In genomic region chr2:11623173-11623572, GRCm38 (mm10) we compare ENCODE assay signal across 38 mouse cellular contexts. TPM values are rescaled to one million over a fixed set of nuclear protein-coding genes. Genes with fewer than 3 reads are reported as not detected.
"Had no signal": no experiment of that assay in that cellular context is flagged by ENCODE, and none has a peak within 500 bp of the region (broad histone marks: within the 10 kb centered on the region; RNA-seq: fewer than 3 reads in every experiment).

No protein-coding gene starts in this region.

- DNase-seq: gastrocnemius, adult 2 months; gastrocnemius, postnatal 10 days; gastrocnemius, postnatal 25 days; heart, adult 18-20 months; heart, postnatal 10 days; heart, postnatal 4 days; kidney, adult 18-20 months; kidney, adult 8-10 months; kidney, postnatal 10 days; kidney, postnatal 25 days; kidney, postnatal 4 days; liver had no signal

- H3K27me3 ChIP-seq: heart, embryonic 13.5 days; heart, embryonic 15.5 days; hindbrain, embryonic 12.5 days; intestine, embryonic 15.5 days; limb, embryonic 12.5 days had no signal

- H3K4me2 ChIP-seq: heart, embryonic 11.5 days; heart, embryonic 13.5 days; heart, embryonic 15.5 days; hindbrain, embryonic 12.5 days; hindbrain, embryonic 14.5 days; intestine, embryonic 15.5 days; limb, embryonic 12.5 days; liver, embryonic 11.5 days had no signal

- H3K27ac ChIP-seq: gastrocnemius, adult 2 months; heart, embryonic 13.5 days; heart, embryonic 15.5 days; hindbrain, embryonic 10.5 days; hindbrain, embryonic 12.5 days; hindbrain, embryonic 14.5 days; intestine, embryonic 15.5 days; layer of hippocampus, adult 2 months; left cerebral cortex, adult 2 months; limb, embryonic 10.5 days; limb, embryonic 12.5 days had no signal

- H3K9me3 ChIP-seq: heart, embryonic 13.5 days; heart, embryonic 15.5 days; hindbrain, embryonic 10.5 days; hindbrain, embryonic 12.5 days; intestine, embryonic 15.5 days; limb, embryonic 10.5 days; limb, embryonic 12.5 days had no signal

- H3K4me1 ChIP-seq: heart, embryonic 13.5 days; heart, embryonic 15.5 days; hindbrain, embryonic 10.5 days; hindbrain, embryonic 12.5 days; intestine, embryonic 15.5 days; limb, embryonic 10.5 days; limb, embryonic 12.5 days had no signal

- H3K4me3 ChIP-seq: gastrocnemius, adult 2 months; heart, embryonic 13.5 days; heart, embryonic 15.5 days; hindbrain, embryonic 10.5 days; hindbrain, embryonic 12.5 days; intestine, embryonic 15.5 days; layer of hippocampus, adult 2 months; left cerebral cortex, adult 2 months; limb, embryonic 10.5 days; limb, embryonic 12.5 days had no signal

- H3K9ac ChIP-seq: heart, embryonic 13.5 days; heart, embryonic 15.5 days; hindbrain, embryonic 12.5 days; hindbrain, embryonic 14.5 days; intestine, embryonic 15.5 days; limb, embryonic 12.5 days had no signal

- H3K36me3 ChIP-seq: heart, embryonic 13.5 days; heart, embryonic 15.5 days; hindbrain, embryonic 10.5 days; hindbrain, embryonic 12.5 days; intestine, embryonic 15.5 days; limb, embryonic 10.5 days; limb, embryonic 12.5 days had no signal

- ATAC-seq: hindbrain, embryonic 16.5 days; inflammation-experienced regulatory T-cells, adult 6 months; intestine, embryonic 15.5 days; intestine, postnatal 0 days had no signal

RNA-seq across cellular contexts. Expression of gene Gm17490, which starts 2.9 kb away (rescaled TPM):
- total RNA-seq: gastrocnemius, adult 2 months; gastrocnemius, postnatal 10 days; gastrocnemius, postnatal 25 days; gastrocnemius, postnatal 4 days; granulocyte monocyte progenitor cell, adult 5-6 weeks; heart, adult 18-20 months; heart, postnatal 10 days; heart, postnatal 25 days; heart, postnatal 4 days; layer of hippocampus, adult 2 months; layer of hippocampus, postnatal 10 days; layer of hippocampus, postnatal 25 days; left cerebral cortex, adult 2 months; left cerebral cortex, postnatal 14 days; left cerebral cortex, postnatal 36 days had no signal
- polyA plus RNA-seq: frontal cortex, adult 2 months; heart, embryonic 11.5 days; heart, embryonic 13.5 days; heart, embryonic 15.5 days; hindbrain, embryonic 10.5 days; hindbrain, embryonic 12.5 days; hindbrain, embryonic 14.5 days; hindbrain, embryonic 16.5 days; inflammation-experienced regulatory T-cells, adult 6 months; intestine, embryonic 15.5 days; intestine, postnatal 0 days; kidney, embryonic 14.5 days; kidney, embryonic 16.5 days; limb, embryonic 10.5 days; limb, embryonic 12.5 days; limb, embryonic 14.5 days; liver, embryonic 11.5 days had no signal

RNA-seq across cellular contexts. Expression of gene Il2ra, which starts 19.4 kb away (rescaled TPM):
- total RNA-seq: granulocyte monocyte progenitor cell, adult 5-6 weeks; heart, postnatal 4 days; layer of hippocampus, postnatal 10 days had no signal
- polyA plus RNA-seq: heart, embryonic 11.5 days; hindbrain, embryonic 10.5 days; hindbrain, embryonic 12.5 days; hindbrain, embryonic 14.5 days; kidney, embryonic 14.5 days; kidney, embryonic 16.5 days; limb, embryonic 10.5 days; limb, embryonic 12.5 days; limb, embryonic 14.5 days had no signal
